Mouse (Mus musculus) limb, embryonic 14.5 days (tissue): ENCODE measurements at regions not wholly inside any gene's neighbourhood (a gene's known extent, or its start where the extent isn't known, plus 50 kb on each side); places are given as distances from the start of the nearest gene placed in this dataset.

ENCODE experiments used
- ATAC-seq: fragments of 200-750 bp; cut with Nextera tagmentation; 2 replicates; pipeline ENCODE4 v1.8.0; 2017; ENCODE audit warnings: low read depth, moderate number of reproducible peaks, moderate TSS enrichment; ENCODE audit not compliant: low FRiP score
- DNase-seq: peaks from one replicate; pipeline ENCODE4 v3.0.0-alpha.2; 2015; ENCODE audit warnings: low spot score
- H3K27ac ChIP-seq: fragments of 300-500 bp; sonication (generic); replicated peaks from 2 replicates; pipeline ENCODE4 v1.5.1; 2014; ENCODE audit warnings: low read depth, mild to moderate bottlenecking, low read length, moderate library complexity, mixed read lengths
- H3K27me3 ChIP-seq: fragments of 300-500 bp; sonication (generic); 2 replicates; pipeline ENCODE4 v1.6.1; 2014; ENCODE audit warnings: low read length, mixed read lengths; ENCODE audit not compliant: control insufficient read depth, insufficient read depth
- H3K36me3 ChIP-seq: fragments of 300-500 bp; sonication (generic); 2 replicates; pipeline ENCODE4 v1.6.1; 2014; ENCODE audit warnings: mild to moderate bottlenecking, low read length, moderate library complexity, mixed read lengths; ENCODE audit not compliant: control insufficient read depth, insufficient read depth
- H3K4me1 ChIP-seq: fragments of 300-500 bp; sonication (generic); 2 replicates; pipeline ENCODE4 v1.6.1; 2014; ENCODE audit warnings: antibody characterized with exemption, low read length, mixed read lengths; ENCODE audit not compliant: control insufficient read depth, insufficient read depth
- H3K4me2 ChIP-seq: fragments of 300-500 bp; sonication (generic); replicated peaks from 2 replicates; pipeline ENCODE4 v1.6.1; 2014; ENCODE audit warnings: low read depth, mild to moderate bottlenecking, low read length, moderate library complexity; ENCODE audit not compliant: severe bottlenecking
- H3K4me3 ChIP-seq: fragments of 300-500 bp; sonication (generic); replicated peaks from 2 replicates; pipeline ENCODE4 v1.5.1; 2014; ENCODE audit warnings: low read length
- H3K9ac ChIP-seq: fragments of 300-500 bp; sonication (generic); 2 replicates; pipeline ENCODE4 v1.6.1; 2014; ENCODE audit warnings: mild to moderate bottlenecking, low read depth, low read length, moderate library complexity; ENCODE audit not compliant: severe bottlenecking
- H3K9me3 ChIP-seq: fragments of 300-500 bp; sonication (generic); 2 replicates; pipeline ENCODE4 v1.6.1; 2016; ENCODE audit warnings: low read length; ENCODE audit not compliant: control insufficient read depth
- POLR2A ChIP-seq: fragments of 200-500 bp; IDR thresholded peaks from 2 replicates; pipeline ENCODE4 v1.8.0; 2012; ENCODE audit warnings: inconsistent platforms, mild to moderate bottlenecking, moderate library complexity, borderline replicate concordance; ENCODE audit not compliant: insufficient read depth, insufficient read length; ENCODE audit errors: extremely low read depth
- WGBS: fragments of 180-500 bp; shearing (Covaris S2); extraction: QIAGEN DNeasy Blood & Tissue Kit; methylation state at CpG from one replicate; pipeline ENCODE4 v1.1.7; 2014; 5-methylcytosine and 5-hydroxymethylcytosine counted together

- Histone ChIP-seq H3K4me1 (peaks cover 16% of the 10 kb centered on the region), H3K9me3 (no peaks in the 10 kb centered on the region), H3K4me3 (no peak overlapping the region), H3K4me2 (no peak overlapping the region), H3K27me3 (no peaks in the 10 kb centered on the region), H3K27ac (no peak overlapping the region), H3K9ac (no peak overlapping the region), H3K36me3 (no peaks in the 10 kb centered on the region)
- 72% methylated on average over 4 of the region's 4 CpGs for WGBS
- ATAC-seq (no peak), DNase-seq (no peak)
- no peak for TF ChIP-seq POLR2A
These were observed 73.1 kb downstream of the Tmem30b start for GRCm38 (mm10) chr12:73473111-73473510.

GRCm38 (mm10) chr12:73471966-73472365 is 74.2 kb downstream of the Tmem30b start:
- no peak overlapping the region for H3K27ac ChIP-seq
- H3K4me3 ChIP-seq: no peak overlapping the region
- no peaks in the 10 kb centered on the region for H3K36me3 ChIP-seq
- H3K4me1 ChIP-seq: peaks cover 16% of the 10 kb centered on the region
- no peak overlapping the region; the same call in 1 of the 2 replicates for H3K9ac ChIP-seq
- H3K9me3 ChIP-seq: no peaks in the 10 kb centered on the region
- TF ChIP-seq POLR2A: no peak
- WGBS: 52% methylated on average over 9 of the region's 9 CpGs
- H3K4me2 ChIP-seq: peak overlapping the region; percentile 30; the same call in 1 of the 2 replicates
- DNase-seq (no peak), ATAC-seq (no peak)
- H3K27me3 ChIP-seq: no peaks in the 10 kb centered on the region

GRCm38 (mm10) chr12:73466484-73466883 is 79.7 kb downstream of the Tmem30b start:
- no peak overlapping the region for H3K4me3 ChIP-seq
- 72% methylated on average over 7 of the region's 7 CpGs for WGBS
- H3K36me3 ChIP-seq: no peaks in the 10 kb centered on the region
- DNase-seq (no peak), ATAC-seq (no peak)
- H3K27ac ChIP-seq: no peak overlapping the region
- H3K4me2 ChIP-seq: no peak overlapping the region
- H3K4me1 ChIP-seq: peaks cover 12% of the 10 kb centered on the region
- H3K9ac ChIP-seq: no peak overlapping the region
- TF ChIP-seq POLR2A: no peak
- H3K9me3 ChIP-seq: no peaks in the 10 kb centered on the region
- H3K27me3 ChIP-seq: no peaks in the 10 kb centered on the region

GRCm38 (mm10) chr12:73465975-73466374 is 80.2 kb downstream of the Tmem30b start:
- ATAC-seq: no peak
- Histone ChIP-seq H3K4me2 (no peak overlapping the region), H3K4me1 (peaks cover 15% of the 10 kb centered on the region; the same call in 1 of the 2 replicates), H3K4me3 (no peak overlapping the region), H3K9me3 (no peaks in the 10 kb centered on the region), H3K9ac (no peak overlapping the region), H3K27me3 (no peaks in the 10 kb centered on the region), H3K36me3 (no peaks in the 10 kb centered on the region), H3K27ac (no peak overlapping the region)
- no peak for DNase-seq
- TF ChIP-seq POLR2A: no peak
- 31% methylated on average over 5 of the region's 5 CpGs for whole genome bisulfite sequencing

GRCm38 (mm10) chr12:73464311-73464710 is 81.9 kb downstream of the Tmem30b start:
- WGBS: 73% methylated on average over 5 of the region's 5 CpGs
- no peaks in the 10 kb centered on the region for H3K36me3 ChIP-seq
- ATAC-seq (no peak), DNase-seq (no peak)
- no peak overlapping the region for H3K4me2 ChIP-seq
- H3K4me3 ChIP-seq: no peak overlapping the region
- no peak overlapping the region for H3K9ac ChIP-seq
- no peaks in the 10 kb centered on the region for H3K27me3 ChIP-seq
- H3K27ac ChIP-seq: no peak overlapping the region
- H3K4me1 ChIP-seq: peaks cover 29% of the 10 kb centered on the region
- no peak for TF ChIP-seq POLR2A
- no peaks in the 10 kb centered on the region for H3K9me3 ChIP-seq

- Histone ChIP-seq H3K4me1 (peaks cover 29% of the 10 kb centered on the region), H3K9ac (no peak overlapping the region), H3K36me3 (no peaks in the 10 kb centered on the region), H3K4me2 (no peak overlapping the region), H3K27ac (peak overlapping the region; percentile 15), H3K9me3 (no peaks in the 10 kb centered on the region), H3K4me3 (no peak overlapping the region), H3K27me3 (no peaks in the 10 kb centered on the region)
- DNase-seq (no peak), ATAC-seq (peak; percentile 61; the same call in 1 of the 2 replicates)
- 59% methylated on average over 5 of the region's 5 CpGs for WGBS
- TF ChIP-seq POLR2A: no peak
These were observed 84.1 kb downstream of the Tmem30b start for GRCm38 (mm10) chr12:73462091-73462490.
